Mouse (Mus musculus) cerebellum, postnatal 14 days (tissue): Measurements from ENCODE around the gene Iqgap3.

Source experiments
- DNase-seq, 2 experiments: peaks; one replicate each; pipeline ENCODE4 v3.0.0; 2021; ENCODE audit warnings: mixed read lengths in 2 of 2

Iqgap3 gene

GRCm38 (mm10) chr3:88139243-88140177, 57.7 kb downstream of the Iqgap3 start:
- peak; percentile 88 for DNase-seq

GRCm38 (mm10) chr3:88140178-88140902, 58.6 kb downstream of the Iqgap3 start:
- peak; percentile 83 for DNase-seq

DNA sequence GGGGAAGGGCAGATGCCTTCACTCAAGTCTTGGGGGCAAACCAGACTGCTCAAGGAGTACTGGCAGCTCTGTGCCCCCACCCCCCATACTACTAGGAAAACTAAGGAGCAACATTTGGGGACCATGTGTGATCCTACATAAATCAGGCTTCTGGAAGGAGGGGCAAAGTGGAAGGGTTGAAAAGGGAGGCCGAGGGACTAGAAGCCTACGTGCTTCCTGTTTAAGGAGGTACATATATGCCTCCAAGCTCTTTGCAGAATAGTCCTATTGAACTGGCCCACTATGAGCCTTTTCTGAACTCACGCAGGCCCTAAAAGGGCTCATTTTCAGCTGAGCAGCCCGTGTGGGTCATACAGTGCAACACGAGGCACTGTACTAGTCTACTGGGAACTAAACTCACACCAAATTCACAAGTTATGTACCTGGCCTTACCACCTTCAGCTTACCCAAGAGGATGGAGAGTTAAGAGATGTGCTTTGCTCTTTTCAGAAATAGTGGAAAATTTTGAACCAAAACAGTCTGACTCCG, 59.2 kb downstream of the Iqgap3 start:
- DNase-seq = peak in 1 of 2 experiments; percentile 25

DNA sequence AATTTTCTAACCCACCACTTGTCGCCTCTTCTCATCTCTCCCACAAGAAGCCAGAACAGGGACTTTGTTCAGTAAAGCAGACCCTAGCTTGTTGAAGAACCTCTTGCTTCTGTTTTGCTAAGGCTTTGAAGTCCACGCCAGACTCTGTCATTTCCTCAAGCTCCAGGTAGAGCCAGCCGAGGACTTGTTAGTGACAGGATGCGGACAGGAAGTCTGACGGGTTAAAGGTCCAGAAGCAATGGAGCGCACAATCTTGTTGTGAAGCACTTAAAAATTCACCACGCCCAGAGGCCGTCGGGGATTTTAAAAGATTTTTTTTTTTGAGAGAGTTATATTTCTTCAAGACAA, 59.6 kb downstream of the Iqgap3 start:
- DNase-seq = no peak

- peak; percentile 98 for DNase-seq
Measured at GRCm38 (mm10) chr3:88141787-88142523, 60.2 kb downstream of the Iqgap3 start, which contains the start of gene Mef2d. Gene Mef2d, plus strand, starts transcription at chr3:88142372.

DNA sequence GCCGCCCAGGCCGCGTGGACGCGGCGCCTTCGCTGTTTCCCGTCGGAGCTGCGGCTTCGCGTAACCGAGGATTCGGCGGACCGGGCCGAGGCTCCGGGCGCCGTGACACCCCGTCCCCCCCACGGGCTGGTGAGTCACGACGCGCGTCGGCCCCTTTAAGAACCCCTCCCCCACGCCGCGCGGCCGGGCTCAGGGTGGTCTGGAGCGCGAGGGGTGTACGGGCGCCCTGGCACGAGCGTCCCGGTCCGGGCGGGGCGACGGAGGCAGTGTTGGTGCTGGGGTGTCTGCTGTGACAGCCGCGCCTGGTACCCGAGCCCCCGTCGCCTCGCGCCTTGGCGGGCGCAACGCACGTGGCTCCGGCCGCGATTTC, 60.8 kb downstream of the Iqgap3 start:
- DNase-seq = peak in 1 of 2 experiments; percentile 83

DNA sequence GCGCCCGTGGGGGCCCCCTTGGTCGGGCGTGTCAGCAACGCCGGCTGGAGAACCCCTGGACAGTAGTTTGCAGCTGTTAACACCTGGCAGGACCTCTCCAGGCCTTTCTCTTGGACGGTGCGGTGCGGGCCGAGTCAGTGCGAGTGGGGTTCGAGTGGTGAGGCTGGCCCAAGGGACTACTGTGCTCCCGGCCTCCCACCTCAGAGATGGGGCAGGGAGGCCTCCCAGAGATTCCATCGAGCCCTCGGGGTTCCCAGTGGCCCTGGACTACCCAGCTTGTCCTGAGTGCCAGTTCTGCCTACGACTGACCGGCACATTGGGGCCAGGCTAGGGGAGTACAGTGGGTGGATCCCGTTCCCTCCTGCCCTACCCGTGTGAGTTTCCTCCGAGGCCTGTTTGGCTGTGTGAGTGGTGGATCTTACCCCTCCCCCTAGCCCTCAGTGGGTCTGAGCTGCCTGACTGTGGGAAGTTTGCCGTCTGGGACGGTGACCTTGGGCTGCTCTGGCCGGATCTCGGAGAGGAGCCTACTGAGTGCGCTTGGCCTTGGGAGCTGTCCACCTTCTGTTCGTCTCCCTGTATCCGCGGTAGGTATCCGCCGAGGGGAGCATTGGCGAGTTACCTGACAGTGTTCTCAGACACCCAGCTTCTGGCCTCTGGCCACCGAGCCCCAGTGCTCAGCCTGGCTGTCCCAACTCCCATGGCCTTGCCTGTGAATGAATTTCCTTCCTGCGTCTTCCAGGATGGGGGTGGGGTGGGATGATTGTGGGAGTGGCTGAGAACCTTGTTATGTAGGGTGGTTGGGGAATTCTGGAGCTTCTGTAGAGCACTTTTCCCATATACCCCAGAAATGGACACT, 61.4 kb downstream of the Iqgap3 start:
- DNase-seq = peak; percentile 75 to 78

DNA sequence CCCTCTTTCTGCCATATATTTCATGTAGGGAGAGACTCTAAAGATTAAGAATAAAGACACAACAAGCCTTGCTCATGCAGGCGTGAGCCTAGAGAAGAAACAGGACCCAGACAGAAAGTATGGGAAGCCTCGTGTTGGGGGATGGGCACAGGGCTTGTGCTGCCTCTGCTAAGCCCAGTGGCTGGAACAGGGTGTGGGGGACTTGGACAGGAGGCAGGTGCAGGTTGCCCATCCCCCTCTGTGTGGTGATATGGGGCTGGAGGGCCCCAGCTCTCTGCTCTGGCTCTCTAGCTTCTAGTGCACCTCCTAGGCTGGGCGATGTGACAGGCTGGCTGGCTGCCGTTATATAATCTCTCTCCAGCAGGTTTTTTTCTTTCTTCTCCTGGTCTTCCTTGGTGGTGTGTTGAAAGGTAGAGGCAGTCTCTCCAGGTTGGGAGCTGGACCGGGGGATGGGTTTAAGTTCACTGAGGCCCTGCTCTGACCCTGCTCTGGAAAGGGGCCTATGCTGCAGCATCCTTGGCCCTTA, 62.3 kb downstream of the Iqgap3 start:
- DNase-seq = peak; percentile 71 to 74

- peak in 1 of 2 experiments; percentile 27 for DNase-seq
Measured at GRCm38 (mm10) chr3:88144648-88145410, 63.1 kb downstream of the Iqgap3 start.

GRCm38 (mm10) chr3:88145411-88145782, 63.6 kb downstream of the Iqgap3 start:
- DNase-seq = peak; percentile 63 to 75

DNA sequence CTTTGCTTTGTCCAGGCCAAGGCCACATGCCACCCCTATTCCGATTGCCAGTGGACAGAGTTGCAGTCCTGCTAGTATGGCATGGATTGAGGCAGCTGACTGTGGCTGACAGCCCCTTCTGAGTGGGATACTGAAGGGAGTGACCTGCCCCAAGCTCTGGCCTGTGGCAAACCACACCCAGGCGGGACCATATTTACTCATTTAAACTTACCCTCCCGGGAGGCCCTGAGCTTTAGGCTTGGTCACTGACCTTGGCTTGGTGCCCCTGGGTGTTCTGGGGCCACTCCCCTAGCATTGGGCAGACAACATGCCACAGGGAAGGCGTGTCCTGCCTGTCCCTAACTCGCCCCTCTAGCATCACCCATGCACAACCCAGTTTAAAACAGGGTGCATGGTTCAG, 64.2 kb downstream of the Iqgap3 start:
- DNase-seq = peak; percentile 40 to 42

GRCm38 (mm10) chr3:88146376-88147112, 64.8 kb downstream of the Iqgap3 start:
- DNase-seq = no peak

GRCm38 (mm10) chr3:88147444-88147843, 65.7 kb downstream of the Iqgap3 start:
- peak; percentile 10 to 18 for DNase-seq

DNA sequence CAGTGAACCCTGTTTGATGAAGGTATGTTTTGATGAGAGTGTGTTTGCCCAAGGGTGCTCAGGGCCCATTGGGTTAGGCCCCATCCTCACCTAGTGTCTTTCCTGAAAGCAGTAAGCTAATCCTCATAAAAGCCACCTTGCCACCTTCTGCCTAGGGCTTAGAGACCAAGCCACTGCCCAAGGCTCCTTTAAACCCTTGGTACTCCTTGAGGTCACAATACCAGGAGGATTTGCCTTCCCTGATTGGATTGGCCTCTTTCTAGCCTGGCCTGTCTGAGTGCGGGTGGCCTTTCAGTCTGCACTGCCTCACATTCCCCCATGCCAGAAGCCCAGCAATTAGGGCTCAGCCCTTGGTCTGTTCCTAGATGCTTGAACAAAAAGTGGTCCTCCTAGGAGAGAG, 66.1 kb downstream of the Iqgap3 start:
- DNase-seq = no peak

DNA sequence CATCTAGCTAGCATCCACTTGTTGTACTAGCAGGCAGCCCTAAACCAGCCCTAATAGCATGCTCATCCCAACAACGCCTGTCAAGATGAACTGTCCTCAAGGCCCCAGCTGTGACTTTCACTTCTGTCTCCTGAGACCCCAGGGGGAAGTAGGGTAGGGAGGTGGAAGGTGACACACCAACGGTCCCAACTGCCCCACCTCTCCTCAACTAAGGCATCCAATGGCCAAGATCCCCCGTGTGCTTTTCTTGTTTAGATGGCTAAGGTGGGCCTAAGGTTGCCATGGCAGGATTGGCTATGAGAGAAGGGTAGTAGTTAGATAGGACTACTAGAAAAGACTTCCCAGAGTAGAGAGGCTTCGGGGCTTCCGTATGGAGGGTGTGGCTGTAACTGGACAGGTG, 66.6 kb downstream of the Iqgap3 start:
- no peak for DNase-seq

DNA sequence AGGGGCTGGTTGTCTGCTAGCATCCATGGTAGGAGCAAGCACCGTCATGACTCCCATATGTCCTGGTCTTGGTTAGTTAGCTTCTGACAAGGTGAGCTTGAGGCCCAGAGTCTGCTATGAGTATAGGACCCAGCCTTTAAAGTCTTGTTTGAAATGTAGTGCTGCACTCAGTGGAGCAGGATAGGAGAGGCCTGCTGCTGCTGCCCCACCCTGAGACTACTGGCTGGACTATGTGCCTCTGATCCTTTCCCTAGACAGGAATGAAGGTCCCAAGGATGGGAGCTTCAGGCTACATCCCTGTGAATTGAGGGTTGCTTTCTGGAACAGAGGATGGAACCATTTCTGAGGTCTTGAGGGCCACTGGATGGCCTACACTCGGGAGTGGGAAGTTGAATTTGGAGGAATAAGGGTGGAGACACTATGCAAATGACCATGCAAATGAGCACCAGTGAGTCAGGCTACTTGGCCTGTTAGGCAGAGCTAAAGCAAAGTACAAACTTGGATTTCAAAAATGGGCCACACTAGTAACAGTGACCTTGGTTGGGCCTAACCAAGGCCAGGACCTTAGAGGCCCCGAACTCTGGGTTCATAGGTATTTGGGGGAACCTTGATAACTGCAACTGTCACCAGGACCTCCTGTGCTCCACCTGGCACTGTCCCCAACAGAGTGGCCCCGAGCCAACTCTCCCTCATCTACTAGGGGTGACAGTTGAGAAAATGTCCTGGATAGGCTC, 67.2 kb downstream of the Iqgap3 start:
- peak; percentile 70 to 78 for DNase-seq

GRCm38 (mm10) chr3:88149510-88149974, 67.8 kb downstream of the Iqgap3 start:
- peak in 1 of 2 experiments; percentile 39 for DNase-seq

GRCm38 (mm10) chr3:88150061-88150998, 68.6 kb downstream of the Iqgap3 start:
- peak; percentile 75 to 82 for DNase-seq
